Mouse (Mus musculus) CH12.LX (cell line): Measurements from ENCODE around the gene 2310030G06Rik.

Experiments used
- CHD2 ChIP-seq: IDR thresholded peaks from 2 replicates; pipeline ENCODE4 v1.6.1; 2011; ENCODE audit warnings: low read length, improper control_type of control experiment
- CTCF ChIP-seq, 2 experiments: IDR thresholded peaks in 1 of 2; conservative IDR thresholded peaks in 1 of 2; 2 replicates each; pipeline ENCODE4 v1.5.1; 2011 to 2012; ENCODE audit warnings: low read depth in 2 of 2, low read length in 2 of 2, improper control_type of control experiment in 1 of 2, inconsistent platforms in 1 of 2, mild to moderate bottlenecking in 1 of 2, moderate library complexity in 1 of 2
- ELF1 ChIP-seq: IDR thresholded peaks from 2 replicates; pipeline ENCODE4 v1.6.1; 2014; ENCODE audit warnings: low read depth, mild to moderate bottlenecking, inconsistent platforms, low read length, improper control_type of control experiment
- EP300 ChIP-seq: IDR thresholded peaks from 2 replicates; pipeline ENCODE4 v1.6.1; 2011; ENCODE audit warnings: low read length, improper control_type of control experiment
- IRF4 ChIP-seq: IDR thresholded peaks from 2 replicates; pipeline ENCODE4 v1.6.1; 2014; ENCODE audit warnings: low read depth, mild to moderate bottlenecking, inconsistent platforms, low read length, improper control_type of control experiment
- POLR2A ChIP-seq: IDR thresholded peaks from 2 replicates; pipeline ENCODE4 v1.6.1; 2011; ENCODE audit warnings: low read depth, mild to moderate bottlenecking, improper control_type of control experiment, low read length
- POLR2AphosphoS2 ChIP-seq: IDR thresholded peaks from 2 replicates; pipeline ENCODE4 v1.6.1; 2011; ENCODE audit warnings: low read depth, low read length, improper control_type of control experiment
- RAD21 ChIP-seq: IDR thresholded peaks from 2 replicates; pipeline ENCODE4 v1.6.1; 2011; ENCODE audit warnings: low read depth, mild to moderate bottlenecking, low read length, improper control_type of control experiment, moderate library complexity
- SIN3A ChIP-seq: IDR thresholded peaks from 2 replicates; pipeline ENCODE4 v1.6.1; 2012; ENCODE audit warnings: low read length, improper control_type of control experiment, inconsistent platforms
- TCF12 ChIP-seq: IDR thresholded peaks from 2 replicates; pipeline ENCODE4 v1.6.1; 2014; ENCODE audit warnings: low read depth, mild to moderate bottlenecking, inconsistent platforms, low read length, improper control_type of control experiment
- ZKSCAN1 ChIP-seq: IDR thresholded peaks from 2 replicates; pipeline ENCODE4 v1.6.1; 2012; ENCODE audit warnings: low read depth, inconsistent platforms, low read length, improper control_type of control experiment, borderline replicate concordance
- ZNF384 ChIP-seq: IDR thresholded peaks from 2 replicates; pipeline ENCODE4 v1.6.1; 2012; ENCODE audit warnings: low read depth, low read length, improper control_type of control experiment, inconsistent platforms

GRCm38 (mm10) chr9:50767531-50768106, 21.3 kb upstream of the 2310030G06Rik start:
- TF ChIP-seq SIN3A (no peak), CHD2 (no peak), TCF12 (no peak), CTCF (conservative IDR thresholded peaks at IDR 0.05 in 1 of 2, IDR thresholded peaks at IDR 0.05 in 1 of 2; ENCODE audit: low read depth in 2 of 2, low read length in 2 of 2) (no peak), EP300 (no peak), ZNF384 (no peak), POLR2AphosphoS2 (no peak), RAD21 (no peak), ELF1 (no peak), IRF4 (no peak), POLR2A (no peak), ZKSCAN1 (no peak)
